Mouse (Mus musculus) spleen, adult 18-20 months (tissue): Measurements from ENCODE around the gene Polr2l.
A peak's percentile ranks its signal among the peaks of the same experiment; 100 is the strongest.

Source experiments
- DNase-seq, 2 experiments: peaks; one replicate each; pipeline ENCODE4 v3.0.0; 2022; ENCODE audit warnings: mixed read lengths in 2 of 2

The Polr2l gene

DNA sequence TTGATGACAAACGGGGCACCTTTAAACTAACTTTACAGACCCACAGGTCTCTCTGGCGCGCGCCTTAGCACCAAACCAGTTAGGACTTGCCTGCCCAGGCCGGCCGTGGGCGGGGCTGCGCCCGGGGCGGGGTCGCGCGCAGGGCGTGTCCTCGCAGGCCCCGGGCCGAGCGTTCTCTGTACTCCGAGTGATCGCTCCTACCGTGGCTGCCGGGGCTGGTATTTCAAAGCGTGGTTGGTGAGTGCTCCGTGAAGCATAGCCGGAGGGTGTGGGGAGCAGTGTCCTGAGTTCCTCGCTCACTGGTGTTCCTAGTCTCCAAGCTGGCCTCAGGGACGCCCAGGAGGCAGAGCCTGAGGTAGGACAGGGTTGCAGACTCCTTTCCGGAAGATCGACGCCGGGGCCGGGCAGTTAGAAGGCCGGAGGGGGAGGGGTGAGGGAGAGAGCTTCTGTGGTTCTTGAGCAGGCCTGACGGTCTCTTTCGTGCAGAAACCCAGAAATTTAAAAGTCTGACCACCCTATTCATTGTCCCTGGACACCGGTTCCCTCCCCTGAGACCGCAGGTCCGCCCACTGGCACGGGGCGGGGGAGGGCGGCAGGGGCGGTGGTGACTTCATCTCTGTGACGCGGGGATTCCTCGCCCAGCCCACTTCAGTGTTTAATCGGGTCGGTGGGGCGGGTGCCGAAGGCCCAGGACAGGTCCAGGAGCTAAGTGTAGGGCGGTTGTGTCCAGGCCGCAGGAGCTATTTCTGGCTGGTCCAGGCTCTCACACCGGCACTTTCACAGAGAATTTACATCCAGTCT is 7.5 kb downstream of the Polr2l start, which contains the start of gene Cd151:
Cd151 (plus strand) TSS at position 163 of the 801 bp plus-strand sequence.
- peak; percentile 76 to 89 for DNase-seq

DNA sequence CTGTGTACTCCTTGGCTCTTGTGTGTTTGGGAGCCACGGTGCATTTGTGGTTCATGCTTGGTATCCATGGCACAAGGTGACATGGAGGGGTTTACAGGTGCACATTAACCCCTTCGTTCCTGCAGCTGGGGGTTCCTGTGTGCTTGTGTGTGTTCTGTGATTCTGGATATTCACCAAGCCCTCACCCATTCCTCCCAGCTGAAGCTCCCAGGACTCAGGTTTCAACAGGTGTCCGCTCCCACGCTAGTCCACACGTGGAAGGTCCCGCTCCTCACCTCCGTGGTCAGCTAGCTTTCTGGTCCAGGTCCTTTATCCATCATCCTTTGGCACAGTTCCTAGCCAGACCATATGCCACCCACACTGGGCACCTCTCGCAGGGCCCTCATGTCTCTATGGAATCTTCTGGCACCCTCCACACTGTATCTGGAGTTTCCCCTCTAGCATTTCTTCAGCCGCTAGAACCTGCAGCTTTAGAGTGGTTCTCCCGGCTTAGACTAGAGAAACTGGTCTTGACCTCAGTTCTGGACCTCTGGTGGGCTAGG is 8.3 kb downstream of the Polr2l start:
- no peak for DNase-seq

GRCm38 (mm10) chr7:141466045-141466394 is 8.9 kb downstream of the Polr2l start:
- no peak for DNase-seq

GRCm38 (mm10) chr7:141465388-141466044 is 9.4 kb downstream of the Polr2l start:
- no peak for DNase-seq

DNA sequence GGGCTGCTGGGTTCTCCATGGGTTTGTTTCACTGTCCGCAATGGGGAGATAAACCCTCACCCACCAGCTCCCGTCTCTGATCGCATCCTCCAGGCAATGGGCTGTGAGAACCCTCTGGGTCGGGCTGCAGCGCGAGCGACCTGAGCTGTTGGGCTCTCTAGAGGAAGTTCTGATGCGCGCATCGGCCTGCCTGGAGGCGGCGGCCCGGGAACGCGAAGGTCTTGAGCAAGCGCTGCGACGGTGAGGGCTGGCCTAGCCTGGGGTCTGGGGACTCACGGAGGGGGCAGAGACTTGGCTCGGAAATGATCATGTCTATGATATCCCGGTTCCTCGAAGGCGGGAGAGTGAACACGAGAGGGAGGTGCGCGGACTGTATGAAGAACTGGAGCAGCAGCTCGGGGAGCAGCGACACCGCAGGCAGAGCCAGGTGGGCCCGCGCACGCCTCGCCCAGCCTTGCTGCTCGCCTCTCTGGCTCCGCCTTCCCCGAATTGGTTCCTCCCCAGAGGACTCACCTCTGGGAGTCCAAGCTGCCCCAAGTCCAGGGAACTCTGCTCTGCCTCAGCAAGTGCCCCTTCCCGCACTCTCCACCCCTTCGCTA is 10.2 kb downstream of the Polr2l start:
- peak; percentile 32 to 43 for DNase-seq

DNA sequence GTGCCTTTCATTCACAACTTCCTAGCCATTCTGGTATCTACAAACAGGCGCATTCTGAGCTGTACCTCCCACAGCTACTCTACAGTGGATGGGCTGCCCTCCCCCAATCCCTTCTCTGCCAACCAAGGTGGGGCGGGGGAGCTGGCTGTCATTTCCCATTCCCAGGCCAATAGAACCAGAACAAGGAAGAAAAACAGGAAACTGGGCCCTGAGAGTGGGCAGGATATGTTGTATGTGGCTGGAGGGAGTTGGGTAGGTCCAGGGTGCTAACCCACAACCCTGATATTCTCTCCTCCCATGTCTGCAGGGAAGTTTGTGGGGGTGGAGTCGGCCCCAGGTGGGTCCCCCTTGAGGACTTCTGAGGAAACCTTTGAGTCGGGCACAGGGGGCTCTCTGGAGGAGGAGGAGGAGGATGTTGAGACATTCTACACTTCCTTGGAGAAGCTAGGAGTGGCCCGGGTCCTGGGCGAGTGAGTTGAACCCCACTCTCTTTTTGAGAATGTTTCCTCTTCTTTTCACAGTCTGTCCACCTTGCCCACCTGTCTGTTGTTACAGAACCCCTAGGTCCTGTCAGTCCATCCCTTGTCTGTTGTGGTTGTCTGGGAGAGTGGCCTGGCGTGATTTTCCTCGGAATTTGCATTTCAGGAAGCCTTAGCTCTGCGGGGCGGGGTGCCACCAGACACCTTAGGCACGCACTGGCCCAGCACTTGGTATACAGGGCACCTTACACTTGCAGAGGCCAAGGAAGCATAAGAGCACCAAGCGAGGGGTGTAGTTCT is 10.9 kb downstream of the Polr2l start:
- no peak for DNase-seq

GRCm38 (mm10) chr7:141462333-141462821 is 12.6 kb downstream of the Polr2l start:
- DNase-seq: no peak

DNA sequence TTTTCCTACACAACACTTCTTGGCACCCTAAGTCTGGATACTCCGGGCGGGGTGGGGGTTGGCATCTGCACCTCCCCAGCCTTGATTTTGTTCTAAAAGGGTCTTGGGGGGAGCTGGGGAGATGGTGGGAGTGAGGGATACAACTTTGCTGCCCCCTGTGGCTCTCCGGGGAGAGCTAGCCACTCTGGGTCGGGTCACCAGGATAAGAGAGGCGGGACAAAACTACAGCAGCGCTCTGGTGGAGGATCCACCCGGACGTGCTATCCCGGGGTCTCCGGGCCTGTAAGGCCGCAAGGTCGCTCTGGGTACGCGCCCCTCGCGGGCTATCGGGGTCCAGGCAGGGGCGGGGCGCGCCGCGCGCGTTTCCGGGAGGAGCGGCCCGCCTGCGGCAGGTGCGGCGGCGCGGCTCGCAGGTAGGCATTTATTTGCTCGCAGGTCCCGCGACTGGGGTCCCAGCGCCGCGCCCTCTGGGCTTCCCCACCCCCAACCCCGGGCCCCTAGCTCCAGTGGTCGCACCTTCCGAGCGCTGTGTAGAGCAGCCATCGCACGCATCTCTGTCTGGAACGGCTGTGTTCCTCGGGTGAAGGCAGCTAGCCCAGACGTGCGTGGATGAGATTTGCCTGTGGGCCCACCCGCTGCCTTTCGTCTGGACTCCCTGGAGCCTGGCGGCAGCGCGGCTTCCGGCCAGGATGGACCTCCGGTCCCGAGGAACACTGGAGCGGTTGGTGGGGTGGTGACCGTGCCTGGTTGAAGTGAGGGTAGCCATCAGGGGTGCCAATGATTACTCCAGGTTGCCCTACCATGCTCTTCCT is 13.2 kb downstream of the Polr2l start:
- no peak for DNase-seq

- no peak for DNase-seq
These were observed 14.4 kb downstream of the Polr2l start, which contains the start of gene Cracr2b for GRCm38 (mm10) chr7:141460391-141461113. TSS of gene Cracr2b (plus strand) at chr7:141461094.

- DNase-seq: no peak
These were observed 14.9 kb downstream of the Polr2l start for GRCm38 (mm10) chr7:141460001-141460390.

DNA sequence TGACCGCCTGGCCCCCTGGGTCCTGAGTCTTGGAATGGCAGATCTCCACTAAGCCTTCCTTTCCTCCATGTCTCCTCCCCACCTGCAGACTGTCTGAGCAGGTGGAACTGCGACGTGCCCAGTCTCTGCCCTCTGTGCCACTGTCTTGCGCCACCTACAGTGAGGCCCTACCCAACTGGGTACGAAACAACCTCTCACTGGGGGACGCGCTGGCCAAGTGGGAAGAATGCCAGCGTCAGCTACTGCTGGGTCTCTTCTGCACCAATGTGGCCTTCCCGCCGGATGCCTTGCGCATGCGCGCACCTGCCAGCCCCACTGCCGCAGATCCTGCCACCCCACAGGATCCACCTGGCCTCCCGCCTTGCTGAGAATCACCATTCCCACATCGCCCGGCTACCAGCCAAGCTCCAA is 15.6 kb downstream of the Polr2l start:
- peak in 1 of 2 experiments; percentile 8 for DNase-seq

- no peak for DNase-seq
These were observed 16.3 kb downstream of the Polr2l start for GRCm38 (mm10) chr7:141458661-141459060.

- DNase-seq: peak; percentile 30 to 66
These were observed 16.8 kb downstream of the Polr2l start for GRCm38 (mm10) chr7:141457986-141458660.

DNA sequence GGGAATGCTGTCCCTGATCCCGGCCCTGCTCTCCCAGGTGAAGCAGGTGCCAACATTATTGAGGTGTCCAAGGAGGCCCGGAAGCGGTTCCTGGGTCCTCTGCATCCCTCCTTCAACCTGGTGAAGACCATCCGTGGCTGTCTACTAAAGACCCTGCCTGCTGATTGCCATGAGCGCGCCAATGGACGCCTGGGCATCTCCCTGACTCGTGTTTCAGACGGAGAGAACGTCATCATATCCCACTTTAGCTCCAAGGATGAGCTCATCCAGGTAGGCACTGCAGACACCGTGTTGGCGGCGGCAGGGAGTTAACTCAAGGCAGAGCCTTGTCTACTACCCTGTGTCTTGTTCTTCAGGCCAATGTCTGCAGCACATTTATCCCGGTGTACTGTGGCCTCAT is 17.7 kb downstream of the Polr2l start:
- no peak for DNase-seq

GRCm38 (mm10) chr7:141456739-141457138 is 18.2 kb downstream of the Polr2l start:
- DNase-seq: no peak

DNA sequence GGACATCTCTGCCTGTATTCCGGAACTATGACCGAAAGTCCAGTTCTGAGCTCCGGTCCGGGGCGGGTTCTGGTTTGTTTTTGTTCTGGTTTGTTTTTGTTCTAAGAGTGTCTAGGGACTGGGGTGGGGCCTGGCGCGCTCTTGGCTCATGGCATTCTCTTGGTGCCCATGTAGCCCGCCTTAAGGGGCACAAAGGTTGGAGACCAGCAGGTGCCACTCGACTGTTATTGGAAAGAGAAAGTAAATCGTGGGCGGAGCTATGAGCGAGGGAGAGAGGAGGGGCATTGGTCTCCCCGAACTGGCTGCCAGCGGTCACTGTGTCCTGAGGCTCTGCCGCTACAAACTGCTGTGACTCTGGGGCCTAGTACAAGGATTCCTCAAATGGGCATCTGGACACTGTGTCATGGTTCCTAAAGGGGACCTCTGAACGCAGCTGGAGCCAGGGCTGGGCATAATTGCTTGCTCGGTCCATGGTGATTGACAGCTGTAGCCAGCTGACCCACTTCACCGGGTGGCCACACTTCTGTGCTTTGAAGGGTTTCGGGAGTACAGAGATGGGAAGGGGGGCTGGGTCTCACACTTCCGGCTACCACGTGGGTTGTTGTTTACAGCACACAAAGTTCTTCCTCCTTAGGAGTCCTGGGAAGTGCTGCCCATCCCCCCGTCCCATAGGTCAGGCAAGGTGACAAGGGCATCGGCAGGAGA is 19.2 kb downstream of the Polr2l start:
- DNase-seq: peak; percentile 51 to 64

DNA sequence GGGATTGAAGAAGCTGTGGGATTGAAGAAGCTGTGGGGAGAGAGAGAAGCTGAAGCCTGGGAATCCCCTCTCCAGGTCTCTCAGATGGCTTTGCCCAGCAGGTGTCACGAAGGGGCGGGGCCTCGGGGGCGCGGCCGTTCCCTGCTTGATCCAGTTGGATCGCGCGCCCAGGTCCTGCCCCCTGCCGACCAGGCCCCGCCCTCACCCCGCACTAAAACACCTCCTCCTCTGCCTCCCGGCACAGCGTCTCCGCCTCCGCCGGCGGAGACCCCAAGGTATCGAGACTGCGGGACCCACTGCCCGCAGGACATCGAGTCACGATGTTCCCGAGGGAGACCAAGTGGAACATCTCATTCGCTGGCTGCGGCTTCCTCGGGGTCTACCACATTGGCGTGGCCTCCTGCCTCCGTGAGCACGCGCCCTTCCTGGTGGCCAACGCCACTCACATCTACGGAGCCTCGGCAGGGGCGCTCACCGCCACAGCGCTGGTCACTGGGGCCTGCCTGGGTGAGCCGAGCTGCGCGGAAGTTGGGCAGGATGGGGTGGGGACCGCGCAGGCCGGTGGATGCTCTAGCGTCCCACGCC is 19.9 kb downstream of the Polr2l start, which contains the start of gene Pnpla2:
Pnpla2 (plus strand) TSS at position 232 of the 585 bp plus-strand sequence.
- DNase-seq: peak; percentile 91 to 97

DNA sequence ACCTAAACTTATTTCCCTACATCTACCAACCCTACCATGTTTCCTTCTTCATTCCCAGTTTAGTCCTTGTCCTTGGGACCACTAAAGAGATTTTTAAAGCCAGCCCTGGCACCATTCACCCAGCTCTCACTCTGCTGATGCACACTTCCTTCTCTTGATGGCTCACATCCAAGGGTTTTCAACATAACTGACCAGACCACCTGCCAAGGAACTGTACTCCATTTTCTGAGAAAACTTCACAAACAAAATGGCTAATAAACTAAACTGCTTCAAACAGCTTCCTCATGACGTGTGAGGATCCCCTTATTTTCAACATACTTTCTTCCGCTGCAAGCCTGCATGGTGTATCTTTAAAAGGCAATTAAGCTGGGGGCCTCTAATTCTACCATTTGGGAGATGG is 21.3 kb downstream of the Polr2l start:
- DNase-seq: no peak

DNA sequence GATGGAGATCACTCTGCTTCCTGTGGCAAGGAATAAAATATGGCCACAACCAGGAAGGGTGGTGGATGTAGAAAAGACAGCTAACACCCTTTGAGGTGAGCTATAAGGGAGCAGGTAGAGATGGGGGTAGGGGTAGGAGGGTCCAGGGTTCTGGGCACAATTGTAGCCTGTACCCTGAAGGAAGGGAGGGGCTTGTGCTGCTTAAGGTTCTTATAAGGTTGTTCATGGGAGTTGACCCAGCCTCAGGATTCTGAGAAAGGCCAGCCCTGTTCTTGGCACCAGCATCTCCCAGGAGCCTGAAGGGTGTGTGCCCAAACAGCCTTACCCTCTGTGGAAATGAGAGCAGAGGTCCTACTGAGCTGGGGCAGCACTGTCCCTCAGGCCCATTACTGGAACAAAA is 23.0 kb downstream of the Polr2l start:
- no peak for DNase-seq
